Mouse (Mus musculus) thymus, adult 2 months (tissue): Measurements from ENCODE around the gene Wdr62.

Source experiments
- CTCF ChIP-seq: fragments of 200-500 bp; IDR thresholded peaks from 2 replicates; pipeline ENCODE4 v1.5.1; 2012; ENCODE audit warnings: mild to moderate bottlenecking, control low read depth, low read length, moderate library complexity, borderline replicate concordance; ENCODE audit not compliant: control insufficient read depth, poor library complexity, insufficient read depth; ENCODE audit errors: extremely low read depth
- POLR2A ChIP-seq: fragments of 200-500 bp; IDR thresholded peaks from 2 replicates; pipeline ENCODE4 v1.6.1; 2012; ENCODE audit warnings: mild to moderate bottlenecking, low read length, control low read depth, moderate library complexity; ENCODE audit not compliant: control insufficient read depth, poor library complexity, insufficient read depth; ENCODE audit errors: extremely low read depth

DNA sequence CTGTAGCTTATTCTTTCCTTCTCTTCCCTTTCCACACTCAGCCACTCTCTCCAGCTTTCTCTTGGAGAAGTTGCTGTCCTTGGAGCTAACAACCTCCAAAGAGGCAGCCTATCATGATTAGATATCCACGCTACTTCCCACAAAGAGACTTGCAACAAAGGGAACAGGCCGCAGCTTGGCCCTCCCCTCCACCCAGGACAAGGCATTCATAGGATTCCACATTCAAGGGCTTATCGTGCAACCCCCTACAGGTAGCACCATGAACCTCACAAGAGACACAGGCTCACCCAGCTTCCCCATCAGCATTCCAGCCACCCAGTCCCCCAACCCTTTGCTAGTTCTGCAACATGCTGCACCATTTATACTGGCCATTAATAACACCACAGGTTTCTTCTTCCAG, 13.4 kb downstream of the Wdr62 start:
- TF ChIP-seq CTCF (no peak), POLR2A (no peak)
